Mouse (Mus musculus) urinary bladder, adult 2 months (tissue): ENCODE results near the gene Ccin. TPM values are rescaled to one million over a fixed set of nuclear protein-coding genes. Genes with fewer than 3 reads are reported as not detected.

Source experiments
- DNase-seq: peaks from one replicate; pipeline ENCODE4 v3.0.0; 2022; ENCODE audit warnings: low spot score
- polyA plus RNA-seq: library from polyadenylated mRNA; depleted of rRNA; stranded (reverse); fragments of >200 nt; gene quantifications from 2 replicates; pipeline ENCODE4 v1.2.3, GENCODE M21; 2012

Ccin gene
- polyA plus RNA-seq, 1 experiment = 0.07 TPM

DNA sequence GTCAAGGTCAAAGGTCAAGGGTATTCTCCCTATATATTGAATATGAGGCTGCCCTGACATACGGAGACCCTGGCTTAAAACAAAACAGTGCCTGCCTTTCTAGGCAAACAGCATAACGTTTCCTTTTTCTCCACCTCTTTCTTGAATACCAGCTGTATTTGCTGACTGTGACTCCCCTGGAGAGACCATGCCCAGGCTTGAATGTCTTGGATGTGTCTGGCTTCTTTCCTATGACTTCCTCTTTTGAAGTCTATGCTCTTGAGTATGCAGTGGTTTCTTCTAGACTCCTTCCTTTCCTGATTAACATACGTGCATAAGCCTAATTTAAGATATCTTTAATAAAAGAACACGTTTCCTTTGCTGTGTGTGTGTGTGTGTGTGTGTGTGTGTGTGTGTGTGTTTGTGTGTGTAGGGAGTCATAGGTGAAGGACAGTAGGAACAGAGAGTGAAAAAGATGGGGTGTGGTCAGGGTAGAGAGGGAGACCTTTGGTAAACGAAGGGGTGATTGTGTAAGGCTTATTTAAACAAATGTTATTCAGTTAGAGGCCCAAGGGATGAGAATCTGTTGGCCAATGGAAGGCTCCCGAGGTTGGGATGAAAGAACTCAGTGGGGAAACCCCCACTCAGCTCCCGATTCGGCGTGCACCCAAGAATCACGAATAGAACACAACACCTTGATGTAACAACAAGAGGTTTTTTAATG lies 8.2 kb upstream of the Ccin start:
- DNase-seq = no peak

DNA sequence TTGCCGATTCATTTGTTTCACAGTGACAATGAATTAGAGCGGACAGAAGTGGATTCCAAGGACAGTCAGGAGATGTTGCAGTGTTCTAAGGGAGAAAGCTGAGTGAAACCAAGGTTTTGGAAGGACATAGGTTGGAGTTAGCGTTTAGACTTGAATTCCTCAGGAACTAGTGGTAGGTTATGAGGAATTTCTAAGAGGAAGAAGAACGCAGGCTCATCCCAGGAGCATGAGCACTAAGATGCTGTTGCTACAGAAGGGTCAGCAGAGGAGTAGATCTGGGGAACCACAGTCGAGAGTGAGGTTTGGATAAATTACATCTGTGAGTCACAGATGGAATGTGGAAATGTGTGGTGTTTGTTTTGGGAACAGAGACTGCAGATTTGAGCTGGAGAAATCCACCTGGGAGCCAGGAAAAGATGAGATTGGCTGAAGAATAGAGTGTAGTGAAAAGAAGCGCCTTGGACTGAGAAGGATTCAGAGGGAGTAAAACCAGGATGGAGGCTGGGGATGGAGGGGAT lies 7.0 kb upstream of the Ccin start:
- DNase-seq = no peak

DNA sequence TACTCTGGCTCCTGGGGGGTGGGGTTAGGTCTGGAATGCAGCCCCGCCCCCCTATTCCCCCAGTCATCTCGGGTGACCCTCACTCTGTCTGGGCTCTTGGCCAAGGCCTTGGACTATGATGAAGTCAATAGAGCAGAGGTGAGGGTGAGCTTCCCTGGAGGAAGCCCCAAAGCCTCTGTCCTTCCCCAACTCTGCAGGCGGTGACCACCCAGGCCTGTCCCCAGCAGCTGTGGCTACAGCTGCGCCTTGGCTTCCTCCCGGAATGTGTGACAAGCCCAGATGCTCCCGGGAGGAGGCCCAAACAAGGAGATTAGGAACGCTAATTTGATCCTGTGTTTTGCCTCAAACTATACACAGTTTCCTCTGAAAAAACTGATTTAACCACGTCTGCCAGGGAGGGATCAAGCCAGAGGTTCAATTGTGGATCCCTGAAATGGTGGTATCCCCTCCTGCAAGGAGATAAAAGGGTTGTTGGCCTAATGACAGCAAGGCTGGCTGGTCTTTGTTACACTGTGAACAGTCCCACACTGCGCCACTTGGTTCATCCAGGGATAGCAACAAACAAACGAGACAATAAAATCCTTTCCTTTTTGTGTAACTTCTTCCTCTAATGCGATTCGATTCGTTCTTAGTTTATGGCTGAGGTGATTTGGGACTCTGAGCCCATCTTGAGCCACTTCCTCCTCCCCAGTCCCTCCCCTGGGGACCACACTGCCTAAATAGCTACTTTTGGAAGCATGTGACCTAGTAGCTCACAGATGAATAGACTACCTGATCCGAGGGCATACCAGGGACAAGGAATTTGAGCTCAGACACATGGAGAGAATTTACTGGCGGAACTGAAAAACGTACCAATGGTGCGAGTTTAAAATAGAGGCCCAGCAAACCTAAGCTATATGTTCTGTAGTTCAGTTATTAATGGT lies 4.5 kb upstream of the Ccin start:
- DNase-seq = no peak

DNA sequence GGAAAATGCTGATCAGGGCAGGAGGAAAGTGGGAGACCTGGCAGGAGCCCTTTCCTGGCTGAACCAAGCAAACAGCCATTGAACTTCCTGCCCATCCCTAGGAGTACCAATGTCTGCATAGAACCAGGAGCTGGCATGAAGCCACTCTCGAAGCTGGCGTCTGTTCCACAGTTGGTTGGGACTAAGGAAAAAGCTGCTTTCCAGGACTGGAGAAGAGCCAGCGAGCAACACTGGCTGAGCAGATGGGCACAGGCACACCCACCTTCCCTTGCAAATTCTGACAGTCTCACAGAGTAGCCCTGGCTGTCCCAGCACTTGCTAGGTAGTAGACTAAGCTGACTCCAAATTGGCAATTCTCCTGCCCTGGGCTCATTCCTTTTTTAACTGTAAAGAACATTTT lies 3.5 kb upstream of the Ccin start:
- DNase-seq = no peak

DNA sequence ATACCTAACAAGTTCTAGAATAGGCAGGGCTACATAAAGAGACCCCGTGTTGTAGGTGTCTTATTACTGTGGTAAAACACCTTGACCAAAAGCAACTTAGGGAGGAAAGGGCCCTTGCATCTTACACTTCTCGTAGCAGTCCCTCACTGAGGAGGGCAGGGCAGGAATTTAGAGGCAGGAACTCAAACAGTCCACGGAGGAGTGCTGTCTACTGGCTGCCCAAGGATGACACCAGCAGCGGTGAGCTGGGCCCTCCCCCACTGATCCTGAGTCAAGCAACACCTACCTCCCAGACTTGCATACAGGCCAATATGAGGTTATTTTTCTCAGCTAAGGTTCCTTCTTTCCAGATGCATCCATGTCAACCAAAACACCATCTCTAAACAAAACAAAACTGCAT lies 3.0 kb upstream of the Ccin start:
- DNase-seq = no peak

DNA sequence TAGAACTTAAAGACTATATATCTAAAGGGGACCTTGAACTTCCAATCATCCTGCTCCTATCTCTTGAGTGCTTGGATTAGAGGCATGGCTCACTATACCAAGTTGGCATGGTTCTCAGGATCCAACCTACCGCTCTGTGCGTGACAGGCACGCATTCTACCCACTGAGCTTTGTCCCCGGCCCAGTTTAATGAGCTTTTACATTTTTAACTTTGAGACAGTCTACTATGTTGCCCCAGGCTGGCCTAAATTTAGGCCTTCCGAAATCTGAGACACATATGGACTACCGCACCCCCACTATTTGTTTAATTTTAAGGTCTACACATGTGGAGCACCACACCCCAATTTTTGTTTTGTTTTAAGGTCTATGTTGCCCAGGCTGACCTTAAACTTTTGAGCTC lies 2.4 kb upstream of the Ccin start:
- DNase-seq = no peak

DNA sequence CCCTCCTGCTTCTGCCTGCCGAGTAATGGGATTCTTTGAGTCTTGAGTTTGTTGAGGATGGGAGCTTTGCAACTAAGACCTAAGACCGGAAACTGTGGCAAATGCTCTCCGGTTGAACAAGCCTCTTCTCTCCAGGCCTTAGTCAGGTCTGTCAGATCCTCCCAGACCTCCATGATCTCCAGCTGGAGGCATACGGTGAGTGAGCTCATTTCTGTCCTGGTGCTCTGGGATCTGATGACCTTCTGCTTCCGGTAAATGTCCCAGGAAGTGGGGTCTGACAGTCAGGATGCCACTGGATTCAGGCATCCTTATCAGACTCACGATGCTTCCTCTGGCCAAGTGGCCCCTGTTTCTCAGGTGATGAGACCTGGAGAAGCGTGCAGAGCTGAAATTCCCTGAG lies 2.0 kb upstream of the Ccin start:
- no peak for DNase-seq

DNA sequence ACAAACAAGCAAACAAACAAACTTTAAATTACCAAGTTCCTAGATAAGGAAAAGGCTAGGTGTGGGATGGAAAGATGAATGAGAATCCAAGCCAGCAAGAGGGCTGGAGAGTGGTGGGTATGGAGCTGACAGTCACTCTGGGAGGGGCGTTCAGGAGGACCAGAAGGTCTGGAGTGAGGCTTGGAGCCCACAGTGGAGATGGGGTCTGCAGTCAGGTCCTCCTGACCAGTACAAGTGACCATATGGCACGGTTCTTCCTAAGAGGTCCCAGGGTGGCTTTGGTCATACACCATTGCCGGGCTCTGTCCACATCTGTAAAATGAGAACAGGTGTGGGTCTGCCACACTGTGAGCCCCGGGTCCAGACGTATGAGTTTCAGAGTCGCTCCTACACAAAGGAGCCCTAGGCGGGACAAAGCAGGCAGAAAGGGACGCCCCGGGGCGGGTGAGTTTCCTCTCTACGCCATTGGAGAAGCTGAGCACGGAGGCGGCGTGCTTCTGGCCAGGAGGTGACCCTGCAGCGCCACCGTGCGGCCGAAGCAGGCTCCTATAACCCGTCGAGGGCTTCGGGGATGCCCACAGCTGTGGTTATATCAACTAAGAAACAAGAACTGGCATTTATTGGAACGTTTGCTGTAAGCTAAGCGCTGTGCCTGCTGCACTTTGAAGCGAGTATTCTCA lies 1.1 kb upstream of the Ccin start:
- peak; percentile 93 for DNase-seq

DNA sequence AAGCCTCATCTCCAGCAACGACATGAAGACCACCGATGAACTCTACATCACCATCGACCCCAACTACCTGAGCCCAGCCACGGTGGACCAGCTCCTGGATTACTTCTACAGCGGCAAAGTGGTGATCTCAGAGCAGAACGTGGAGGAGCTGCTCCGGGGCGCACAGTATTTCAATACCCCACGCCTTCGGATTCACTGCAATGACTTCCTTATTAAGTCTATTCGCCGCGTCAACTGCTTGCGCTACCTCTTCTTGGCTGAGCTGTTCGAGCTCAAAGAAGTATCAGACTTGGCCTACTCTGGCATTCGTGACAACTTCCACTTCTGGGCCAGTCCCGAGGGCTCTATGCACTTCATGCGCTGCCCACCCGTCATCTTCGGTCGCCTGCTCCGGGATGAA lies 473 bp downstream of the Ccin start:
- no peak for DNase-seq

DNA sequence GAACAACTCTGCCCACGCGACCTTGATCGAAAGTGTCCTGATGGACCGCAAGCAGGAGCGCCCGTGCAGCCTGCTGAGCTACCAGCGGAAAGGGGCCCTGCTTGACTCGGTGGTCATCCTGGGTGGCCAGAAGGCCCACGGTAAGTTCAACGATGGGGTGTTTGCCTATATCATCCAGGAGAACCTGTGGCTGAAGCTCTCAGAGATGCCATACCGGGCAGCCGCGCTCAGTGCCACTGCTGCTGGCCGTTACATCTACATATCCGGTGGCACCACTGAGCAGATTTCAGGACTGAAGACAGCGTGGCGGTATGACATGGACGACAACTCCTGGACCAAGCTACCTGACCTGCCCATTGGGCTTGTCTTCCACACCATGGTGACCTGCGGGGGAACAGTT lies 1.0 kb downstream of the Ccin start:
- DNase-seq = no peak

DNA sequence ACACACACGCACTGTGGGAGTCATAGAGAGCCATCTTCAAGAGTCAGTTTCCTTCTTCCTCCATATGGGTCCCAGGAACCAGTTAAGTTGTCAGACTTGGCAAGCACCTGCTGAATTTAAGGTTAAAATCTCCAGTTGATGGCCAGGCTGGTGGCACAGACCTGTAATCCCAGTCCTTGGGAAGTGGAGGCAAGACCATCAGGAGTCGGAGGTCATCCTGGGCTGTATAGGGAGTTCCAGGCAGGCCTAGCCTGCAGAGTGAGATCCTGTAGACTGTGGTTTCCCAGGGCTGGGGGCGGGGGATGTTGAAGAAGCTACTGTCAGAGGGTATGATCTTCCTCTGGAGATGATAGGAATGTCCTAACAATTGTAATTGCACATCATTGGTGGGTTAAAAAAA lies 5.7 kb downstream of the Ccin start:
- no peak for DNase-seq

DNA sequence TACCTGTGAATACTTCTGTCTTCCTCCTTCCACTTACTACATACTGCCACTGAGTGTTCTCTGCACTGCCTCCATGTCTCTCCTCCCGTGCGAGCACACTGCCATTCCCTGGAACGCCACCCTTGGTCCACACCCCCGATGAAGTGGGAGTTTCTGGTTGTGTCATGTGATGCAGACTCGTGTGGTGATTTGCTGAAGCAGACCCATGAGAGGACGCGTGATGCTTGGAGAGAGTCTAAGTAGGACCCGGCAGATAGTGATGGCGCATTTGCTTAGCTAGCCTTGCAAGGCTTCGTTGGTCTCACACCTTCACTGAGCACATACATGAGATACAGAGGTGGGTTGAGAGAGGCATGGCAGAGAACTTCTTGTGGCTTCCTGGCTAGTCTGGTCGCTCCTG lies 9.8 kb downstream of the Ccin start:
- DNase-seq = no peak

DNA sequence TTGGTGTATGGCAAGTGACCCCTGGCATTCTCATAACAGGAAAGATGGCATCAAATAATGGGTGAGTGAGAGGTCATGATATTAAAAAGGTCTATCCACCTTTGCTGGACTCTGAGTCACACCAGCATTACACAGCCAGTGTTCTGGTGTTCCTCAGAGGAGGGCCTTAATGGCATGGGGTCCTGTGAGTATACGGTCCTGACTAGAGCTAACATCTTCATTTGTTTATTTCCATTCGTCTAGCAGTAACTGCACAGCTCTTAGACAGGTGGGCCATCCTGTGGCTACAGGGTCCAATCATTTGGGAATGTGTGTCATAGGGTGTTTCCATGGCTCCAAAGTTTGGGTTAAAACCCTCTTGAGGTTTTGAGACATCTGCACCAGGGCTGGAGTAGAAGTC lies 11.1 kb downstream of the Ccin start:
- no peak for DNase-seq

DNA sequence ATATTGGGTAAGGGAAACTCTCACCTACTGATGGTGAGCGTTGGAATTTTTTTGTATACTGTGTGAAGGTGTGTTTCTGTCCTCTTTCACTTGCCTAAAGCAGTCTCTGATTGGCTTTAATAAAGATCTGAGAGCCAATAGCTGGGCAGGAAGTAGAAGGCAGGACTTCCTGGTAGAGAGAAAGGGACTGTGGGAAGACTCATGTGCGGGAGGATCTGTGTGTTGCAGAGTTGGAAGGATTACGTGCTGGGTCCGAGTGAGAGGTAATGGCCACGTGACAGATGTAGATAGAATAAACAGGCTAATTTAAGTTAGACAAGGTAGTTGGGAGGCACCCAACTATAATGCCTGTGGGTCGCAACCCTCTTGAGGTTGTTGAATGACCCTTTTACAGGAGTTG lies 20.3 kb downstream of the Ccin start:
- DNase-seq = no peak

DNA sequence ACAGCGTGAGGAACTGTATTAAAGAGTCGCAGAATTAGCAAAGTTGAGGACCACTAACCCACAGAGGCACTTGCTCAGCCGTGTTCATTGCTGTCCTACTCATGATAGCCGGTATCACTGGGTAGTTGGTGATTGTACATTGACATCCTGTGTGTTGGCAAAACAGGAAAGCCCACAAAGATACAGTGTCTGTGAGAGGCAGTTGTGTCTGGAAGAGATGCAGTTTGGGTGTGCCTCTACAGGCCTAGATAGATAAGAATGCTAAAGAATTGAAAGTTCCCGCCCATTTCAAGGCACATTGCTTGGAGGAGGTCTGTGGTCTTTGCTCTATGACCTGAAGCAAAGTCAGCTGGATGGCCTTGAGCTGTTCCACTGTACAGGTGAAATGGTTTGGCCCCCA lies 20.8 kb downstream of the Ccin start, which contains the start of gene Clta:
Clta (plus strand) TSS at position 327 of the 400 bp plus-strand sequence.
- no peak for DNase-seq

DNA sequence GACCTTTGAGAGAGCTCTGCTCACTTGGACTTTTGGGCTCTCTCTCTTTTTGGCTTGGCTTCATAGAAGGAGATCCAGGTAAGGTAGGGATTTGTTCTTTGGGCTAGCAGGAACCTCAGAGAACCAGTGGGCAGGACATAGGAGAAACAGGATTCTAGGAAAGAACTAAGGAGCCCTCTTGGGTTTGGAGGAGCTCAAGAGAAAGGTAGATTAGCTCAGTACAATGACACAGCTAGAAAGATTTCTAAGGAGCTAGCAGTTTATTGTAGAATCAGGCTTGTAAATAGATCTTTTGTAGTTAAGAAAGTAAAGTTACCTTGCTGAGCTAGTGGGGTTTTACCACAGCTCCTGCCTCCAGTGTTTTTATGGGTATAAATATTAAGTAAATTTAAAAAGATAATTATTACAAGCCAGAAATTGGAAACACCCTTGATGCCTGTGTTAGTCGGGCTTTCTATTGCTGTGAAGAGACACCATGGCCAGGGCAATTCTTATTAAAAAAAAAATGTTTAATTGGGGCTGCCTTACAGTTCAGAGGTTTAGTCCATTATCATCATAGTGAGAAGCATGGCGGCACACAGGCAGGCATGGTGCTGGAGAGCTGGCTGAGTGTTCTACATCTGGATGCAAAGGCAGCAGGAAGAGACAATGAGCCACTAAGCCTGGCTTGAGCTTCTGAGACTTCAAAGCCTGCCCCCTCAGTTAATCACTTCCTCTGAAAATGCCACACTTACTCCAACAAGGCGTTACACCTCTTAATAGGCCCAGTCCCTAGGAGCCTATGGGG lies 21.5 kb downstream of the Ccin start:
- no peak for DNase-seq

DNA sequence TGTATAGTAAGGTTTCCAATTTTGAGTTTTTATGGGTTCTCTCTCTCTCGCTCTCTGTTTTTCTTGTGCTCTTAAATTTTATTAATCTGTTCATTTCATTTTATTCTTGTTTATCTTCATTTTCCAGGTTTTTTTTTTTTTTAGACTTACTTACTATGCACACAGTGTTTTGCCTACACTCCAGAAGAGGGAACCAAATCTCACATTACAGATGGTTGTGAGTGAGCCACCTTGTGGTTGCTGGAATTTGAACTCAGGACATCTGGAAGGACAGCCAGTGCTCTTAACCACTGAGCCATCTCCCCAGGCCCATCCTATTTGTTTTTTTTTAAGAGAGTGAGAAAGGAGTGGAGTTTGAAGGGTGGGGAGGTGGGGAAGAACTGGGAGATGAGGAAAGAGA lies 26.9 kb downstream of the Ccin start:
- DNase-seq = no peak

DNA sequence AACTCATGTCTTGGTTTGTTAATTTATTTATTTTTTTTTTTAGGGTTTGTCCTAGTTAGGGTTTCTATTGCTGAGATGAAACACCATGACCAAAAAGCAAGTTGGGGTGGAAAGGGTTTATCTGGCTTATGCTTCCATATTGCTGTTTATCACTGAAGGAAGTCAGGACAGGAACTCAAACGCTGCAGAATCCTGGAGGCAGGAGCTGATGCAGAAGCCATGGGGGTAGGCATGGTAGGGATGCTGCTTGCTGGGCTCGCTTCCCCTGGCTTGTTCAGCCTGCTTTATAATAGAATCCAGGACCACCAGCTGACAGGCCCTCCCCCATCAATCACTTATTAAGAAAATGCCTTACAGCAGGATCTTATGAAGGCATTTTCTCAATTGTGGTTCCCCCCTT lies 27.6 kb downstream of the Ccin start:
- no peak for DNase-seq

DNA sequence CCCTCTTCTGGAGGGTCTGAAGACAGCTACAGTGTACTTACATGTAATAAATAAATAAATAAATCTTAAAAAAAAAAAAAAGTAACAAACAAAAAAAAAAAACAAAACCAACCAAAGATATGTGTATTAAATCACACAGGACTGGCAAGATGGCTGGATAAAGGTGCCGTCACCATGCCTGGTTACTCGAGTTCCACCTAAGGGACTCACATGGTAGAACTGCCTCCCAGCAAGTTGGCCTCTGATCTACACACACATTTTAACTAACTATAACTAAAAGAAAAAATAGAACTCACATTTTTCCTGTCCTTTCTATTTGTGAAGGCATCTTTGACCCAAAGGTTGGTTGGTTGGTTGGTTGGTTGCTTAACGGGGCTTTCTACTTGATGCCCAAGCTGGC lies 28.5 kb downstream of the Ccin start:
- DNase-seq = no peak

DNA sequence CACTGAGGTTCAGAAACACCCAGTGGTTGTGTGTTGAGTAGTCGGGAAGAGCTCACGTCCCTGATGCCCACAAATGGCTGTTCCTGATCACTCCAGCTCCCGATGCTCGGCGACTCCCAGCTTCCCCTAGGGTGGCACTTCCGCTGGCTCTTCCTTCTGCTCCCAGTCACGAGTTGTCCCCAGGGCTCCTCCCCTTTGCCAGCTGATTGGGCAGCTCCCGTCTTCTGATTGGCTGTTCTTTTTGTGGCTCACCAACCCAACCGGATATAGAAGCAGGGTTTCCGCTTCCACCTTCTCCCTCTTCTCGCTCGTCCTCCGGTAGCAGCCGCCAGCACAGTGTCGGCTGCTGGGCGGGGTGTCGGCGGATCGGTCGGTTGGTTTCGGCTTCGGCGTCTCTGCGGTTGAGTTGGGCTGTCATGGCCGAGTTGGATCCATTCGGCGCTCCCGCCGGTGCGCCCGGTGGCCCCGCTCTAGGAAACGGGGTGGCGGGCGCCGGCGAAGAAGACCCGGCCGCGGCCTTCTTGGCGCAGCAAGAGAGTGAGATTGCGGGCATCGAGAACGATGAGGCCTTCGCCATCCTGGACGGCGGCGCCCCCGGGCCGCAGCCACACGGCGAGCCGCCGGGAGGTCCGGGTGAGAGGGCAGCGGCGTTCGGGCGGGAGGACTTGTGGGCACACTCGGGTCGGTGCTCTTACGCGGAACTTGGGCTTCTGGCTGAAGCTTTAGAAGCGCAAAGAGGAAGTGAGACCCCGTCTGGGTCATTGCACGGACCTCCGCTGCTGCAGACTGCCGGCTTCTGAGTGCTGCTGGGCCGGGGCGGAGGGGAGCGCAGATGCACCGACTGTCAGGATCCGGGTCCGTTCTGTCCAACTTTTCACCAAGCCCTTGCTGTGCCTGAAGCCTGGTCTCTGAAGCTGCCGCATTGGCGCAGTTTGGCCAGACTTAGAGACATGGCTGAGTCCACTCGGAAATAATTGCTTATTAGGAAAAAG lies 29.4 kb downstream of the Ccin start:
- DNase-seq = peak; percentile 67
